Mouse (Mus musculus) cerebellum, adult 2 months (tissue): ENCODE data around the gene Cox7a2. TPM values are rescaled to one million over a fixed set of nuclear protein-coding genes. Genes with fewer than 3 reads are reported as not detected.
A peak's percentile ranks its signal among the peaks of the same experiment; 100 is the strongest.

Experiments
- DNase-seq, 2 experiments: peaks; one replicate each; pipeline ENCODE4 v3.0.0; 2021
- H3K27ac ChIP-seq: fragments of 200-500 bp; 2 replicates; pipeline ENCODE4 v1.5.1; 2012; ENCODE audit warnings: low read length, control low read depth, inconsistent platforms; ENCODE audit not compliant: insufficient read depth
- H3K27me3 ChIP-seq: fragments of 200-500 bp; 2 replicates; pipeline ENCODE4 v1.6.1; 2012; ENCODE audit warnings: inconsistent platforms, mild to moderate bottlenecking, low read length, moderate library complexity; ENCODE audit not compliant: control insufficient read depth, insufficient read depth
- H3K4me1 ChIP-seq: fragments of 200-500 bp; 2 replicates; pipeline ENCODE4 v1.6.1; 2011; ENCODE audit warnings: low read length; ENCODE audit not compliant: control insufficient read depth, insufficient read depth
- H3K4me3 ChIP-seq: fragments of 200-500 bp; replicated peaks from 2 replicates; pipeline ENCODE3; 2011; ENCODE audit warnings: mild to moderate bottlenecking, low read depth, low read length, control low read depth; ENCODE audit not compliant: insufficient read depth
- CTCF ChIP-seq: fragments of 200-500 bp; IDR thresholded peaks from 2 replicates; pipeline ENCODE4 v1.5.1; 2011; ENCODE audit warnings: low read depth, mild to moderate bottlenecking, control low read depth, low read length, moderate library complexity, borderline replicate concordance; ENCODE audit not compliant: insufficient read depth
- POLR2A ChIP-seq: fragments of 200-500 bp; IDR thresholded peaks from 2 replicates; pipeline ENCODE4 v1.6.1; 2011; ENCODE audit warnings: low read length, control low read depth, borderline replicate concordance; ENCODE audit not compliant: insufficient read depth
- WGBS: fragments of 180-500 bp; shearing (Covaris S2); methylation state at CpG from one replicate; pipeline ENCODE4 v1.1.7; 2018; 5-methylcytosine and 5-hydroxymethylcytosine counted together
- polyA plus RNA-seq: library from polyadenylated mRNA; depleted of rRNA; stranded (reverse); fragments of >200 nt; gene quantifications from 2 replicates; pipeline ENCODE4 v1.2.3, GENCODE M21; 2012; rRNA removed

Gene Cox7a2
- polyA plus RNA-seq, 1 experiment = 707 TPM

DNA sequence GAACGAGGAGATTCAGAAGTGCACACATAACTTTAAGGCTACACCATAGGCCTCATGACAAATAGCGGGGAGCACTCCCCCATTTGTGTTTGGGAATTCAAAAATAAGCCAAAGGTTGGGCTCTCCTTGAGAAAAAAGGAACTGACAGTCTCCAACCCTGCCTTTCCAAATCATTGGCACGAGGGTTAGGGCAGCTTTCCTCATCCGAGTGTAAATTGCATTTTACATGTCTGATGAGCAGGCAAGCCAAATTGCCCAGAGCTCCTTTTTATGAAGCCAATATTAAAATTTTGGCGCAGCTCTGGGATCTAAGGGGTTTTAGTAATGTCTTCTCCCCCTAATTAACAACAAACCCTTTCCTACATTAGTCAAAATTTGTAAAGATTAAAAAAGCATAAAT lies 43.2 kb downstream of the Cox7a2 start:
- WGBS = 26% methylated on average over 5 of the region's 5 CpGs
- H3K4me3 ChIP-seq = no peak overlapping the region
- no peak for DNase-seq
- peaks cover 3% of the 10 kb centered on the region; the same call in 1 of the 2 replicates for H3K27me3 ChIP-seq
- H3K4me1 ChIP-seq = peaks cover 7% of the 10 kb centered on the region; the same call in 1 of the 2 replicates
- no peak for TF ChIP-seq CTCF
- TF ChIP-seq POLR2A = no peak
- no peak overlapping the region for H3K27ac ChIP-seq

GRCm38 (mm10) chr9:79714471-79715045 lies 45.1 kb downstream of the Cox7a2 start:
- peak; percentile 38 to 42 for DNase-seq
- 11% methylated on average over 16 of the region's 16 CpGs for WGBS
- H3K27ac ChIP-seq = no peak overlapping the region
- H3K27me3 ChIP-seq = peaks cover 3% of the 10 kb centered on the region; the same call in 1 of the 2 replicates
- peak overlapping the region; percentile 16 for H3K4me3 ChIP-seq
- TF ChIP-seq CTCF (peak; percentile 3; the same call in 1 of the 2 replicates), POLR2A (no peak)
- peaks cover 7% of the 10 kb centered on the region; the same call in 1 of the 2 replicates for H3K4me1 ChIP-seq

Other genes with a start within 250 kb of the Cox7a2 start
- gene Col12a1, start 41.0 kb downstream of the Cox7a2 start, polyA plus RNA-seq = 6.0 and 6.4 TPM in 2 replicates
- 117 and 120 TPM in 2 replicates for gene Tmem30a, start 33.6 kb upstream of the Cox7a2 start, polyA plus RNA-seq